Mouse (Mus musculus): ENCODE measurements around the gene Pdpn. TPM values are rescaled to one million over a fixed set of nuclear protein-coding genes. Genes with fewer than 3 reads are reported as not detected.
A peak's percentile ranks its signal among the peaks of the same experiment; 100 is the strongest.
"Not testable (repeated sequence)": the region's sequence is repeated elsewhere in the genome, so short reads cannot be mapped to it uniquely, and the experiment has no call there.

Gene Pdpn
- 116 and 121 TPM in 2 replicates for polyA plus RNA-seq (2016; fragmentation: Nextera tagmentation; extraction: Ambion mirVana)

DNA sequence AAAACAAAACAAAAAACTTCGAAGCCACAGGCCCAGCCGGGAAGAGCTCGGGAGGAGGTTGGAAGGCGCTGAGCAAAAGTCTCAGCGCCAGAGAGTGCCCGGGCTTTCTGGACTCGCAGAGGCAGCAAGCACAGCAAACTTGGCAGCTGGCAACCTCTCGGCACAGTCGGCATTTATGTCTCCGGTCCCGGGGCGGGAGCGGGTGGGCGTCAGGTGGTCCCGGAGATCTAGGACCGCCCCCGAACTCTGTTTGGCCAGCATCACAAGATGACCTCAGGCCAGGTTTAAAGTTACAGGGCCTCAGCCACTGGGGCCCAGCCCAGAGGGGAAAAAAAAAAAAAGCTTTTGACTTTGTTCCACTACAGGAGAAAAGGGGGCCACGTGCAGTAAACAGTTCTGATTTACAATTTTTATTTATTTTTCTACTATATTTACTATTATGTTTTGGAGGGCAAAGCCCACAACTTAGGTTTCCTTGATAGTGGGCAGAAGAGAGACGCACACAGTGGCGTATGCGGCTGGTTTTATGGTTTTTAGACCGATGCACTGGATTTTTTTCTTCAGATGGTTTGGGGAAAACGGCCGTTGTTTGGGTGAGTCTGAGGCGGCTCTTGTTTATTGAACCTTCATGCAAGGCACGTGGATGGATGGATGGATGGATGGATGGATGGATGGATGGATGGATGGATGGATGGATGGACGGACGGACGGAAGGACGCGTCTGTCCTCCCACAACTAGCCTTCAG is at the start of gene Pdpn:
Pdpn (minus strand) TSS at position 240 of the 746 bp plus-strand sequence.
- no peaks in the 10 kb centered on the region for H3K9me3 ChIP-seq
- under 1% methylated on average over 31 of the region's 31 CpGs for WGBS

GRCm38 (mm10) chr4:143348678-143349077 is 49.3 kb upstream of the Pdpn start:
- H3K27me3 ChIP-seq (replicated peaks): peaks cover 45% of the 10 kb centered on the region
- H3K9ac ChIP-seq: no peak overlapping the region
- 26% methylated on average over 5 of the region's 5 CpGs for WGBS
- H3K4me2 ChIP-seq (replicated peaks): peak overlapping the region; percentile 99; the same call in 1 of the 2 replicates
- peaks cover 17% of the 10 kb centered on the region for H3K4me1 ChIP-seq
- no peak for ATAC-seq (ENCODE audit: low FRiP score, low read depth)
- no peaks in the 10 kb centered on the region for H3K9me3 ChIP-seq
- no peak overlapping the region for H3K4me3 ChIP-seq
- H3K27ac ChIP-seq: no peak overlapping the region
- no peaks in the 10 kb centered on the region for H3K36me3 ChIP-seq

More for the DNA sequence above, at the start of gene Pdpn:
- Histone ChIP-seq H3K27ac (peak within 1 kb of the TSS; percentile 32; the same call in 1 of the 2 replicates), H3K9ac (peak within 1 kb of the TSS; percentile 59), H3K4me3 (peak within 1 kb of the TSS; percentile 57), H3K36me3 (peaks cover 2% of the 10 kb centered on the region; the same call in 1 of the 2 replicates), H3K27me3 (replicated peaks) (no peaks in the 10 kb centered on the region), H3K4me2 (replicated peaks) (peak within 1 kb of the TSS; percentile 77), H3K4me1 (peaks cover 46% of the 10 kb centered on the region)
- peak; percentile 54 for ATAC-seq (ENCODE audit: low FRiP score, low read depth)

GRCm38 (mm10) chr4:143345491-143345890 is 46.1 kb upstream of the Pdpn start:
- Histone ChIP-seq H3K27me3 (replicated peaks) (peaks cover 28% of the 10 kb centered on the region), H3K4me1 (peaks cover 15% of the 10 kb centered on the region)
- not testable (repeated sequence) for H3K4me2 ChIP-seq (replicated peaks); H3K27ac ChIP-seq; H3K36me3 ChIP-seq; H3K4me3 ChIP-seq; H3K9ac ChIP-seq; ATAC-seq (ENCODE audit: low FRiP score, low read depth); H3K9me3 ChIP-seq
- WGBS: 88% methylated on average over 5 of the region's 5 CpGs

DNA sequence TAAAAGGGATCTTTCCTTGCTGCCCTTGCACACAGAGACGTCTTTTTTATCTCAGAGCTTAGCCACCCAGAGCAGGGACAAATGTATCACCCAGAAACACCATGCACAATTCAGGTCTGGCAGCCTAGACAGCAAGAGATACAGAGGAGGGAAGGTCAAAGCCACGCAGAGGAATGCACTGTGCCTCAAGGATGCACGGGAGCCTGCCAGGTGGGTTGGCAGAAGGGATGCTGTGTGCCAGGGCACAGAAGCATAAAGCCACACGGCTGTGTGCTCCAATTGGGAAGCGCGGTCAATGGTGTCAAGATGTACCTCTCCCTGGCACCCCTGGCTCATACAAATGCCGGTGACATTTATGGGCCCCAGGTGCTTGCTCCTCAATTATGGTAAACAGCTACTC is 42.1 kb upstream of the Pdpn start:
- ATAC-seq (ENCODE audit: low FRiP score, low read depth): no peak
- H3K4me2 ChIP-seq (replicated peaks): no peak overlapping the region
- no peak overlapping the region for H3K9ac ChIP-seq
- H3K4me1 ChIP-seq: no peaks in the 10 kb centered on the region
- 81% methylated on average over 7 of the region's 7 CpGs for WGBS
- H3K9me3 ChIP-seq: no peaks in the 10 kb centered on the region
- no peak overlapping the region for H3K4me3 ChIP-seq
- H3K36me3 ChIP-seq: no peaks in the 10 kb centered on the region
- no peaks in the 10 kb centered on the region for H3K27me3 ChIP-seq (replicated peaks)
- no peak overlapping the region for H3K27ac ChIP-seq

DNA sequence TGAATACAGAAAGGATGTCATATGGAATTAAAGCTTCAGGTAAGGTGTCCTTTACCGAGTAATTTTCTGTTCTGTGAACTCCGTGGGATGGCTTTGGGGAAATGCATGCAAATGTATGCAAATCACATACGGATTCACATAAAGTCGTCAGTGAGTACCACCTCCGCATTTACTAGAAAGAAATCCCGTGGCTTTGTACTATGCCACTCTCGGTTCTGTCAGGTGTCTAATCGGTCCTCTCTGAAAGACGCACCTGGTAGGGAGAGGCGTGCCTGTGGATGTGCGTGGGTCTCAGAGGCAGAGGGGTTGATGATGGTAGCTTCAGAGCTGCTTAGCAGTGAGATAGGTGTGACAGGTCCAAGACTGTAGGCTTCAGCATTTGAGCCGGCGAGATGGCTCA is 40.4 kb upstream of the Pdpn start:
- no peak overlapping the region for H3K4me3 ChIP-seq
- H3K9ac ChIP-seq: no peak overlapping the region
- no peak overlapping the region for H3K4me2 ChIP-seq (replicated peaks)
- H3K27me3 ChIP-seq (replicated peaks): no peaks in the 10 kb centered on the region
- H3K4me1 ChIP-seq: no peaks in the 10 kb centered on the region
- no peak overlapping the region for H3K27ac ChIP-seq
- no peaks in the 10 kb centered on the region for H3K9me3 ChIP-seq
- WGBS: 80% methylated on average over 13 of the region's 13 CpGs
- H3K36me3 ChIP-seq: no peaks in the 10 kb centered on the region
- ATAC-seq (ENCODE audit: low FRiP score, low read depth): no peak

GRCm38 (mm10) chr4:143336096-143336495 is 36.7 kb upstream of the Pdpn start:
- Histone ChIP-seq H3K4me2 (replicated peaks) (no peak overlapping the region), H3K9ac (no peak overlapping the region), H3K27me3 (replicated peaks) (no peaks in the 10 kb centered on the region), H3K36me3 (no peaks in the 10 kb centered on the region), H3K4me3 (no peak overlapping the region), H3K4me1 (no peaks in the 10 kb centered on the region), H3K27ac (no peak overlapping the region), H3K9me3 (no peaks in the 10 kb centered on the region)
- 55% methylated on average over 2 of the region's 2 CpGs for WGBS
- no peak for ATAC-seq (ENCODE audit: low FRiP score, low read depth)

DNA sequence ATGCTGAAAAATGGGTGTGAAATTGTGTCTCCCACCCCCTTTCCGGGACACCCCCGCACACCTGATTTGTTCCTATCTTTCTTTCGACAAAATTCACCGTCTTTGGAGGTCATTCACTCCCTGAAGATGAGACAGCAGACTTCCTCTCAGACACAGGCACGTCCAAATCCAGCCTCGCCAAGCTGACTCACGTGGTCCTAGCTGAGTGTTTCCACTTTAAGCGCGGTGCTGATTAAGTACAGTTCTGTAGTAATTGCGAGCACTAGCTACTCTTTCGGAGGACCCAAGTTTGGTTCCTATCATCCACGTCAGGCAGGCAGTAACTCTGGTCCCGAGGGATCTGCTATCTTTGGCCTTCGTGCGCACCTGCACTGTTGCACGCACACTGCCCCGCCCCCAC is 35.6 kb upstream of the Pdpn start:
- H3K9ac ChIP-seq: no peak overlapping the region
- WGBS: 89% methylated on average over 17 of the region's 17 CpGs
- H3K27me3 ChIP-seq (replicated peaks): no peaks in the 10 kb centered on the region
- no peaks in the 10 kb centered on the region for H3K36me3 ChIP-seq
- no peak overlapping the region for H3K4me3 ChIP-seq
- no peak for ATAC-seq (ENCODE audit: low FRiP score, low read depth)
- no peaks in the 10 kb centered on the region for H3K9me3 ChIP-seq
- H3K4me1 ChIP-seq: no peaks in the 10 kb centered on the region
- no peak overlapping the region for H3K4me2 ChIP-seq (replicated peaks)
- H3K27ac ChIP-seq: no peak overlapping the region

GRCm38 (mm10) chr4:143334145-143334544 is 34.8 kb upstream of the Pdpn start:
- Histone ChIP-seq H3K9ac (no peak overlapping the region), H3K36me3 (no peaks in the 10 kb centered on the region), H3K4me3 (no peak overlapping the region), H3K27me3 (replicated peaks) (no peaks in the 10 kb centered on the region), H3K4me2 (replicated peaks) (no peak overlapping the region), H3K4me1 (no peaks in the 10 kb centered on the region), H3K27ac (no peak overlapping the region), H3K9me3 (no peaks in the 10 kb centered on the region)
- WGBS: 46% methylated on average over 5 of the region's 5 CpGs
- no peak for ATAC-seq (ENCODE audit: low FRiP score, low read depth)

DNA sequence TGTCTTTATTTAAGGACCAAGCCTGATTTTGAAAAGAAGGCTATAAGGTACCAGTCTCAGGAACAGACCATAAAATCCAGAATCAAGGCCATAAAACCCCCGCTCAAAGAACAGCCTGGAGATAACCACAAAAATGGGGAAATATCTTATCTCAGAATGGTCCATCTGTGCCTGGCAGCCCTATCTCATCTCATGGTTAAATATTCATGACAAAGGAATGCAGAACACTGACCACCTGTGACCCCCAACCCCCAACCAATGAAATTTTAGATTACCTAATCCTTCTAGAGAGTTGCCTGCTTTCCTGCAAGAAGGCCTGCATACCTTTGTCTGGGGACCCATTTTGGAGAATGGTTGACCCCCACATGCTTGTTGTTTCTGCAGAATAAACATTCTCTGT is 32.4 kb upstream of the Pdpn start:
- ATAC-seq (ENCODE audit: low FRiP score, low read depth): no peak
- Histone ChIP-seq H3K9ac (no peak overlapping the region), H3K4me2 (replicated peaks) (no peak overlapping the region), H3K4me3 (no peak overlapping the region), H3K27ac (no peak overlapping the region), H3K4me1 (no peaks in the 10 kb centered on the region), H3K9me3 (no peaks in the 10 kb centered on the region), H3K27me3 (replicated peaks) (no peaks in the 10 kb centered on the region), H3K36me3 (no peaks in the 10 kb centered on the region)
- 71% methylated on average over 1 of the region's 1 CpGs for WGBS

GRCm38 (mm10) chr4:143330566-143330965 is 31.2 kb upstream of the Pdpn start:
- Histone ChIP-seq H3K9ac (no peak overlapping the region), H3K36me3 (no peaks in the 10 kb centered on the region), H3K27me3 (replicated peaks) (no peaks in the 10 kb centered on the region), H3K4me2 (replicated peaks) (no peak overlapping the region), H3K4me3 (no peak overlapping the region), H3K9me3 (no peaks in the 10 kb centered on the region), H3K4me1 (no peaks in the 10 kb centered on the region), H3K27ac (no peak overlapping the region)
- WGBS: 49% methylated on average over 9 of the region's 9 CpGs
- ATAC-seq (ENCODE audit: low FRiP score, low read depth): no peak

DNA sequence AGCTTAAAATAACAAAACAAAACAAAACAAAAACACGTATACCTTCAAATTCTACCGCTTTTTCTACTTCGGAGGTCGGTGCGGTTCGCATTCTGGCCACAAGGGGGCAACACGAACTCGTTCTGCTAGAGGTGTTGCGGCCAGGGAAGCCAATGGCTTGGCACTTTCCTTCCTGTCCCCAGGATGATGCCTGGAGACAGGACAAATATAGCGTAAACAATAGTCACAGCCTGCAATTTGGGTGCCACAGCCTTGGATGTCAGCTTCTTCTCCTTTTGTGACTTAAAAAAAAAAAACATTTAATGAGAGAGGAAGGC is 26.2 kb upstream of the Pdpn start:
- H3K4me3 ChIP-seq: peak overlapping the region; percentile 22; the same call in 1 of the 2 replicates
- peak; percentile 29; the same call in 1 of the 2 replicates for ATAC-seq (ENCODE audit: low FRiP score, low read depth)
- H3K36me3 ChIP-seq: no peaks in the 10 kb centered on the region
- H3K27me3 ChIP-seq (replicated peaks): no peaks in the 10 kb centered on the region
- WGBS: 1% methylated on average over 10 of the region's 10 CpGs
- H3K27ac ChIP-seq: 0 out of 2 replicates have a peak overlapping the region, but pooled peaks have one; percentile 21
- H3K4me2 ChIP-seq (replicated peaks): peak overlapping the region; percentile 59
- H3K4me1 ChIP-seq: peaks cover 16% of the 10 kb centered on the region
- no peak overlapping the region for H3K9ac ChIP-seq
- H3K9me3 ChIP-seq: no peaks in the 10 kb centered on the region

DNA sequence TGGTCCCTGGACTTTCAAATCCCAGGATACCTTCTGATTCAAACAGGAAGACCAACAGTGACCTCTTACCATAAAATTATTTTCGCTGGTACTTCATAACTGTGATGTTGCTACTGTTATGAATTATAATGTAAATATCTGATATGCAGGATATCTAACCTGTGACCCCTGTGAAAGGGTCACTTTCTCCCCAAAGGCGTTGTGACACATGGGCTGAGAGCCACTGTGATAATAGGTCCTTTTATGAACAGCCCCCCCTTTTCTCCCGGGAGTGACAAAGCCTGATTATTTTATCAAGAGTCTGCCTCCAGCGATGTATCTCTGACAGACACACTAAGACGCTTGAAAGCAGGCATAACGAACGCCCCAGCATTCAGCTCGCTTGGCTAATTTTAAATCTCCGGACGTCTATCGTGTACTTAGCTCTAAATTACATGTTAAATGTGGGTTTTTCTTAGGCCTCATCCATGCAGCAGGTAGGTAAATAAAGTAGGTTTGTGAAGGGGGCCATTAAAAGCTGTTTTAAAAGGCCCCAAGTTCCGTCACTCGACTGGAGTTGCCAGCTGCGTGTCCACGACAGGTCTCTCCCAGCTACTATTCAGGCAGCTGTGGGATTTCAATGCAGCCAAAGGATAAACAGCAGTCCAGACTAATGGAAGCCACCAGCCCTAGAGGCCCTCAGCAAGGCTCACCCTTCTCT is 25.7 kb upstream of the Pdpn start:
- Histone ChIP-seq H3K9me3 (no peaks in the 10 kb centered on the region), H3K36me3 (no peaks in the 10 kb centered on the region), H3K9ac (no peak overlapping the region), H3K27ac (peak overlapping the region; percentile 21; the same call in 1 of the 2 replicates), H3K4me3 (peak overlapping the region; percentile 22; the same call in 1 of the 2 replicates), H3K4me2 (replicated peaks) (peak overlapping the region; percentile 59), H3K27me3 (replicated peaks) (no peaks in the 10 kb centered on the region), H3K4me1 (peaks cover 16% of the 10 kb centered on the region)
- ATAC-seq (ENCODE audit: low FRiP score, low read depth): peak; percentile 83
- WGBS: 13% methylated on average over 15 of the region's 15 CpGs
